Mouse (Mus musculus) testis, adult 2 months (tissue): ENCODE data around the gene Ddx3x.

Experiments
- CTCF ChIP-seq: fragments of 200-500 bp; IDR thresholded peaks from 2 replicates; pipeline ENCODE4 v1.5.1; 2012; ENCODE audit warnings: low read depth, mild to moderate bottlenecking, inconsistent platforms, low read length, moderate library complexity; ENCODE audit not compliant: control insufficient read depth, insufficient read depth, insufficient replicate concordance
- POLR2A ChIP-seq: fragments of 200-500 bp; IDR thresholded peaks from 2 replicates; pipeline ENCODE4 v1.6.1; 2012; ENCODE audit warnings: low read depth, mild to moderate bottlenecking, inconsistent platforms, low read length, moderate library complexity; ENCODE audit not compliant: control insufficient read depth

GRCm38 (mm10) chrX:13329611-13330010 lies 48.8 kb downstream of the Ddx3x start:
- no peak for TF ChIP-seq CTCF
- TF ChIP-seq POLR2A = no peak
